Mouse (Mus musculus) cerebellum, postnatal 36 days (tissue): ENCODE measurements at regions not wholly inside any gene's neighbourhood (a gene's known extent, or its start where the extent isn't known, plus 50 kb on each side); places are given as distances from the start of the nearest gene placed in this dataset.

Experiments used
- DNase-seq, 2 experiments: peaks; one replicate each; pipeline ENCODE4 v3.0.0; 2021 to 2022; ENCODE audit warnings: mixed read lengths in 2 of 2

DNA sequence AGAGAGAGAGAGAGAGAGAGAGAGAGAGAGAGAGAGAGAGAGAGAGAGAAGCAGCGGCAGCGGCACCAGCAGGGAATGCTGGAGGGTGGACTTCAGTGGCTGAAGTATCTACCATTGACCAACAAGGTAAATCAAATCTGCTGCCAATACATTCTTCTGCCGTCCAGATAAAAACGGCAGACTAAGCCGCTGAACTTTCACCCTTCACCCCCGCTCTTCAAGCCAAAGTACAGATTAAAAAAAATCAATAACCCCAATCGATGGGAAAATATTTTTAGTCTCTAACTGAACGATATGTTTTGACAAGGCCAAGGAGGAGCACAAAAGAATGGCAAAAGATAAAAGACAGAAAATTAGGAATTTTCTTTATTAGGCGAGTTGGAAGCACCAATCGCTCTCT lies 205.3 kb upstream of the Onecut1 start:
- DNase-seq: no peak

DNA sequence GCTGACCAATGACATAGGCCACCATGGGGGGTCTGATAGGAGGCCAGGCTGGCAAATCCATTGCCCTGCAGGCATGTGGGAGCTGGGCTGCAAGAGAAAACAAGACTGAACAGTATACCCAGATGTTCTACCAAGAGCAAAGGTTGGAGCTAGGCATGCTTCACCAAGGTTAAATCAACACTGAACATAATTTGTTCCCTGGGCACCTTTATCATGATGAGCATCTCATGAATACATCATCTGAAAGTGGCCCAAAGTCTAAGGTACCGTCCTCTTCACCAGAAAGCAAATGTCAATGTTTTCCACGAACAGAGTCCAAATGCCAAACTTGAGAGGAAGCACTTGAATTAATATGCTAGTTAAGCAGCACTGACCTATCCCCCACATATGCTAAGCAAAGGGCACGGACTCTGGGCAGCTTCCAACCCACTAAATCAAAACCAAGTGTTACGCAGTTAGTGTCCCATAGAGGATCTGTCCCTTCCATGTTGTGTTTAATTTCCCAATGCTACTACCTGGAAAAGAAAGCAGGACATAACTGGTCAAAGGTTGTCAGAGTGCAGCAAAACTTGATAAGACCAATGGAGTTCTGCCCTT lies 190.3 kb upstream of the Onecut1 start:
- no peak for DNase-seq

DNA sequence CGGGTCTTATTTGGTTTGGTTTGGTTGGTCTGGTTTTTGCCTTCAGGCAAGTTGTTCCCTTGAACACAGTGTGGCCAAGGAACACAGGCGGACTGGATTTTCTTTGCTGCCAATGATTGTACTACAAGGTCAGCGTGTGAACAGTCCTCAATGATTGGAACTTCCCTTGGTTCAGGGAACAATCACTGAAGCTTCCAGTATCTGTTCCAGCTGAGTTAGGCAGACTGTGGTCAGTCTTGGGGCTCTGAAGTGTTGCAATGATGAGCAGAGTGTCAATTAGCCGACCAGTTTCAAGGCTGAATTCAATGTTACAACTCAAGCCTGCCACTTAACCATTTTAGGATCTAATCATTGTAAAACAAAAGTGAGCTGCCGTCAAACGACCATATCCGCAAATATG lies 189.5 kb upstream of the Onecut1 start:
- no peak for DNase-seq

DNA sequence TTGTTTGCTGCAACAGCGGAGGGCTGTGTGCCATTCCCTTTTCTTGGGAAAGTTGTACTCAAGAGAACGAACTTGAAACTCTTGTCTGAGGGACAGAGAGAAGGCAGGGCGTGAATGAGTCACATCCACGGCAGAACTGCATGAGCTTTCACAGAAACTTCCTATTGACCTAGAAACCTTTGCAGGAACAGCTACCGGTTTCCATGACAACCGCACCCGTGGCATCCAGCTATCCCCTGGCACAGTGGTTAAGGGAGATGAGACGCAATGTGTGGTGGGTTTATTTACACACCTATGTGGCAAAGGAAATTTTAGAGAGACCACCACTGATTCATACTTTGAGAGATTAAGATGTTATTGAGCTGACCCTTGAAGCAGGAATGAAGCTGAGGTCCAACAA lies 163.5 kb upstream of the Onecut1 start:
- DNase-seq: no peak

DNA sequence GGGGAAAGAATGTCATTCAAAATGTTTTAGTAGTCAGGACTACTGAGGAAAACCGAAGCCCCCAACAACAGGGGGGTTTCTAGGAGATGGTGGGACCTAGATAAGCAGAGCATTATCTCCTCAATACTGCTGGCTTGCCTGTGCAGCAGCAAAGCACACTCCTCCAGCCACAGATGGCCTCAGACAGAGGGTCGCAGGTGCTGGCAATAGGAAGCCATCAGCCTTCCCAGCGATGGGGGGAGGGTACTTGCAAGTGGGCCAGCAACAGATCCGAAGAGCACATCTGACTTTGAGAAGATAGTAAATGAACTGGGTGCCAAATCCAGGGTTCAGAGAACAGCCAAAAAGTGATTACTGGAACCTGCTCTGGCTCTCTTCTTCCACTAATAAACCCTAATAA lies 156.0 kb upstream of the Onecut1 start:
- no peak for DNase-seq

DNA sequence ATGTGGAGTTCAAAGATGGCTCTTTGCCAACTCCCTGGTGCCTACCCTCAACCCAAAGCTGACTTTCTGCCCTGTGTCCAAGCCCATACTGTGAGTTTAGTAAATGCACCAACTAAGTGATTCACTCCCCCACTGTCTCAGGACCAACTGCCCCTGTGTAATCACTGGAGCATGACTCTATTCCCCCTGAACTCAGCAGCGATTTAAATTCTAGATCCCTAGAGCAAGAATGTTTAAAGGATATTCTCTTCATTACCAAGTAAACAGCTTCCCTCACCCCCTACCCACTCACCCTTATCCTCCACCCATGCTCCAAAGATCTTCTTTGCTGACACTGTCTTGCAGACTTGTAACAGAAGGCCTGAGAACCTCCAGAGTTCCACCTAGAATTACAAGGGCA lies 154.1 kb upstream of the Onecut1 start:
- DNase-seq: no peak

DNA sequence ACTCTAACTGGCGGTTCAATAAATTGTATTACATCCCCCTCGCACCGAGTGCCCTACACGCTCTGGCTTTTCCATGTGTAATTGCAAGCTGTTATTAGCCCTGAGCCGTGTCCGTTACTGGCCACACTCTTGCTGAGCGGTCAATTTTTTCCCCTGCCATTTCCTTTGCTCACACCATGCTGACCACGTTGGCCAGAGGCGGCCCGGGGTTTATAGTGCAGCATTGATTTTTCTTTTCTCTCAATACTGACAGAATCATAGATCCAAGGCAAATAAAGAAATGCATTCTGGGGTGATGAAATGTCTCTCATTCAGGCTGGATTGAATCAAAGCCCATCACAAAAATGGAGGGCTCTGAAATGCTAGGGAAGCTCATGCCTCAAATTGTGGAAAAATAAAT lies 150.0 kb upstream of the Onecut1 start:
- no peak for DNase-seq

DNA sequence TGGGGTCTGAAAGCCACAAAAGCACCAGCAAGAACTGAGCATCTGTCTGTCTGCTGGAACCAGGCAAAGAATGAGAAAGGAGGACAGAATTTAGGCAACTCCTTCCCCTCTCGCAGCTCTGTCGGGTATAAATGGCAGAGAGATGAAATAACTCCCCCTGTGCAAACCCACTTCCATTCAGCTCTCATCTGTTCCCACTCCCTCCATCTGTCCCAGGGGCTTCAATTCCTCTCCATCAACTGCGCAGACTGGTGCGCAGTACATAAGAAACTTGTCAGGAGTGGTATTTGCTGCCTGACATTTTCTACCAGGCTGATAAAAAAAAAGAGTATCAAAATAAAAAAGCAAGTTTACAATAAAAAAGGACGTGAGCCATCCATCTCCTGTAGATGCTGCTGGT lies 129.3 kb upstream of the Onecut1 start:
- no peak for DNase-seq

DNA sequence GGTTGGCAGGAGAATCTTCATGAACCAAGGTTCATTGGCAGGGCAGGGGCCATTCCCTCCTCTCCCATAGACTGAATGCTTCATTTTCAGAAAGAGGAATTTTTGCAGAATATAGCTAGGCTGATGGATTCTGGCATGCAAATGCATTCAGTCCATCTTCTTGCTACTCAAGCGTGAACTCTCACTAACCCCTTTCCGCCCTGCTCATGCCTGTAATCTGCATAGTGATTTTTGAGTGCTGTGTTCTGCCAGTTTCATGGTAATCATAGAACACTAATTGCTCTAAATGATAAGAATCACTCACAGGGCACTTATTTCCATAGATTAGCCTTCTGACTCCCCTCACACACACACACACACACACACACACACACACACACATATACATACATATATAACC lies 119.8 kb upstream of the Onecut1 start:
- no peak for DNase-seq

DNA sequence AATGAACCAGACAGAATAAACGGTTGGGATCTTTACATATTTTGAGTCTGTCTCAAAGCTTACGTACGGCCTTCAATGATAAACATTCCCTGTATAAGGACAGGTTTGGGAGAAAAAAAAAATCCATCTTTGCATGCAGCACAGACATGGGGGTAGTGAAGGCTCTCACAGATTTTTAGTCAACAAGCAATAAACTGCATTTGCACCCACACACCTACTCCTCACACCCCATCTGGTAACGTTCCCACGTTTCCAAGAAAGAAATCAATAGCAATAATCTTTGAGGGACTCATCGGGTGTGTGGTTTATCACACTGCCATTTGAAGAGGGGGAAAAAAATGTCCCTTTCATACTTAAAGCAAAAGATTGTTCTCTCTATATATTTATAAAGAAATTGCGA lies 113.8 kb upstream of the Onecut1 start:
- DNase-seq: no peak

DNA sequence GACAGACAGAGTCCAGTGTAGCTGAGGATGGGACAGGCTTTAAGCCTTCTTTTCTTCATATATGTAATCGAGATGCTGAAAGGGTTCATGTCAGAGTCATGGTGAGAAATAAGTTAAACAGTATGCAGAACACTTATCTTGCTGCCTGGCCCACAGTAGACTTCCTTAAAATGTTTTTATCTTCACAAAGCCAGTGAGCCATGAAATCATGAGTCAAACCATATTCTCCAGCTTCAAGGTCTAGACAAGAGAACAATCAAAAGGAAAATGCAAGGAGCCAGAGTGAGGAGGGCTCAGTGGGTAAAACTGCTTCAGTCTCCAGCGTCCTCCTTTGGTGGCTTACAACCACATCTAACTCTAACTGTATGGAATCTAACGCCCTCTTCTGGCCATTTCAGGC lies 103.7 kb upstream of the Onecut1 start:
- DNase-seq: no peak

DNA sequence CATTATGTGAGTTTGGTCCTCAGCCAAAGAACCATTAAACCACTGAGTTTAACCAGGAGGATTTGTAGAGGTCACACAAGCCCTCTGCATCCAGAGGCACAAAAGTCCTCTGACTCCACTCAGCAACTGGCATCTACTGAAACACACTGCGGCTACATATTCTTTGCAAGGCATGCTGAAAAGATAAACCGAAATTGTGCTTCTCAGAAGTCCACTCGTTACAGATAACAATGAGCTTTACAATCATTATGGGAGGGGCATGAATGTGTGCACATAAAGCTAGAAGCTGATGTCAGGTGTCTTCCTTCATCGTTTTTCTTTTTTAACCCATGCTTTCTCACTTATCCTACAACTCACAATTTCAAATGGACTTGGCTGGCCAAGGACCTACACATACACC lies 102.8 kb upstream of the Onecut1 start:
- DNase-seq: no peak

DNA sequence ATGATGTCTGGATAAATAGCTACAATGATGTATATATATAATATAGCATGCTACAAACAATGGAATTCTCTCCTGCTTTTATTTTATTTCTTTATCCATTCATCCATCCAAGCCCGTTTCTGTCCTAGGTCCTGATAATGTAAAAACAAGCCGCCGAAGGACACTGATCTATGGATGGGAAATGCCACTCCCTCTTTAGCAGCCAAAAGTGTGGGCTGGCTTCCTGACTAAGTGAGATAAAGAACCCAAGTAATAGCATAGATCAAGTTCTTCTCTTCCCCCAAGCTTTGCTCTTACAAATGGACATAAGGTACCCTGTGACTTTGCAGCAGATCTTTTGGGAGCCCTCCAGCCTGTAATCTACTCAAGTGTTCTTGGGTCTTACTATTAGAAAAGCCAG lies 81.3 kb upstream of the Onecut1 start:
- DNase-seq: no peak

DNA sequence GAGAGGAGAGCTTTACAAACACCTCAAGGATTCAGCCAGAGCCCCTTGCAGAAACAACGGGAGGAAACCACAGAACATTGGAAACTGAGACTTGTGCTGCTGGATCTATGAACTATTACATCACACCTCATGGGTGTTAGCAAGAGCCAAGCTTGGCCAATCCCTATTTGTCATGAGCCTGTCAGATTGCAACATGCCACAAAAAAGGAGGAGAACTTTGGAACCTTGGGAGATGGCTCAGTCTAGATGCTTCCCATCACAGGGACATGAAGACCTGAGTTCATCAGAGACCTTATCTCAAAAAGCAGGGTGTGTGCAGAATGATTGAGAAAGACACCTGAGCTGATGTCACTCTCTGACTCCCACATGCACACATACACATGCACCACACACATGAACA lies 68.3 kb upstream of the Onecut1 start:
- no peak for DNase-seq

DNA sequence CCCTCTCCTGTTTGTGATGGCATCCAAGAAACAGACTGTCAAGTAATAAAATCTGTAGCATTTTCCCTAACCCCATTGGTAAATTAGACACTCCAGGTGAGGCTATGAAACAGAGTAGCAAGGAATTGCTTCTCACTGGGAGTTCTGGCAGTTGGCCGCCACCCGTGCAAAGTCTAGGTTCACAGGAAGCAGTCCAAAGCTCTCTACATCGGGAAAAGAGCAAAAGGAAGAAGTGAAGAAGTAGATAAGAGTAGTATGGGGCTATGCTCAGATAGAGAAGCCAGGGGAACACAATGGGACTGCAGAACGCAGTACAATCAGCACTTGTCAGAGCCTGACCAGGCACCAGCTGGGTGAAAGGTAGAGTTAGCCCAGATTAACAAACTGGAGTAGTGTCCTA lies 65.7 kb upstream of the Onecut1 start:
- no peak for DNase-seq

DNA sequence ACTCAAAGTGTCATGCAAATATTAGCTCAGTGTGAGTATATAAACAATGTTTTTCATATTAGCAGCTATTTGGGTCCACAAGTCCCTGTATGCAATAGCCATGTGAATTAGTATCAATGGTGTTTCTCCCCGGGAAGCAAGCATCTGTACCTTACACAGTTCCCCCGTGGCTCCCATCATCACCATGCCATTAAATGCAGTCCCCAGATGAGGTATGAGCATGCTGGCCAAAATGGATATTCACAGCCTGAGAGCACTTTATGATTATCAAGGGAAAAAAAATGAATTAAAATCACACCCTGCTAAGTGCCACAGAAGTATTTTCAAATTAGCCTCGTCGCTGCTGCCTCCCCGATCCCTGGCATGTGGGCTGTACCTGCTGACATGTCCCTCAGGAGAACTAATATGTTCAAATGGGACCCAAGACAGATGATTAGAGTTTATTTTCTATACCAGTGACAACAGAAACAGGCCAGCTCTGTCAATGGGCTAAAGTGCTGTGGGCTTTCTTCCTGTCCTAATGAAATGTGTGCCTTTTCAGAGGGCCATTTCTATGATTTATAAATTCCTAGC lies 64.4 kb upstream of the Onecut1 start:
- no peak for DNase-seq

DNA sequence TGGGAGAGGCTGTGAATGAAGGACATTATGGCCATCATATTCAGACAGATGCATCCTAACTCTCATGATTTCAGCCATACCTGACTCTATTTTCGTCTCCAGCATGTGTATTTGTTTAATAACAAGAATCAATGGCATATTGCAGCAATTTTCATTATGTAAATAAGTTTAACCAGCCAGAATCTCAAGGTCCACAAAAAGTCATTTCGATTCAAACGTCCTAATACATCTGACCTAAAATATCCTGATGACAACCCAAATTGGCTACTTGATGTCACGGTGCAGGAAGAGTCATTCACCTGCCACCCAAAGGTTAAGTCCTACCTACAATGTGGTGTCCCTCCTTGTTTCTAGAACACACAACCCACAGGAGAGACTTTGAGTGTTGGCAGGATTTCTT lies 60.6 kb upstream of the Onecut1 start:
- DNase-seq: no peak

DNA sequence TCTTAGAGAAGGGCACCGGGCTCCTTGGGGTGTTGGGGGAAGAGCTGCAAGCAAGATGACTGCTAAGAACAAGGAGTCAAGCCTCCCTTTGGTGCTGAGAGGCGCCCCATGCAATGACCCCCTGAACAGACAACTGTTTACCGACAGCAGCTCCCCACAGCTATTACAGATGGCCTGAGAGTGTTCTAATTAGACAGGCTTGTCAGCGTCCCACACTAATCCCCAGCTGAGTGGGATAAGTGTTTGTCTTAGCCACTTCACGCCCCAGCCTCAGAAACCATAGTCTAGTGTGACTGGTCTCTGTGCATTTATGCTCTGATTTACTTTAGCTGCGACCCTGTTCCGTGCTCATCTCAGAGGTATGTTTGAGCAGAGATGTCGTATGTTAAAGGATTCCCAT lies 50.3 kb upstream of the Onecut1 start:
- DNase-seq: no peak
